Mouse (Mus musculus) CD4-positive helper T cell, adult 2 months (primary cell): ENCODE data around the gene Pdss2.

Source experiments
- DNase-seq: peaks from one replicate; pipeline ENCODE4 v3.0.0-alpha.2; 2012; ENCODE audit warnings: low read depth, missing footprints, low spot score

Pdss2 gene

DNA sequence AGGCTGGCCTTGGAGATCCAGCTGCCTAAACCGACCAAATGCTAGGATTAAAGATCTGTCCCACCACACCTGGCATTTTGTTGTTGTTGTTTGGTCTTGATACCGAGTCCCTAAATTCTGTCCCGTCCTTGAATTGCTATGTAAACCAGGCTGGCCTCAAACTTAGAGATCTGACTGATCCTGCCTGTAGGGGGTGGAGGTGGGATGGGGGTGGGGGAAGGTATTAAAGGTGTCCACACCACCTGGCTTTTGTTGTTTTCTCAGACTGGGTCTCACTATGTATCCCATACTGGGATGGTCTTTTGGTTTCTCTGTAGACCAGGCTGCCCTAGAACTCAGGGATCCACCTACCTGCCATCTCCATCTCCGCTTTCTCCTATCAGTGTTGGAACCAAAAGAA, 259.9 kb downstream of the Pdss2 start:
- no peak for DNase-seq

DNA sequence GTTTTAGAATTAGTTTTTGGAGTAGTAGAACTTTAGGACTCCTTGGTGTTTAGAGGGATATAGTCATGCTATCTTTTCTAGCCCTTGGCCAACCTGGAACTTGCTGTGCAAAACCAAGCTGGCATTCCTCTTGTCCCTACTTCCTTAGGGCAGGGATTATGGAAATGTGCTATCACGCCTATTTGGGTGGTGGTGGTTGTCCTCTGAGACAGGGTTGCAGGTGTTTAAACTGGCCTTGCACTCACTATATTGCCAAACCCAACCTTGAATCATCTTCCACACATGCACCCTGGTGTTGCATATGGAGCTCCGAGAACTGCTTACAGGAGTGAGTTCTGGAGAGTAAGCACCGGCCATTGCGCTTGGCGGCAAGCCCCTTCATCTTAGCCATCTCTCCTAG, 260.7 kb downstream of the Pdss2 start:
- no peak for DNase-seq

DNA sequence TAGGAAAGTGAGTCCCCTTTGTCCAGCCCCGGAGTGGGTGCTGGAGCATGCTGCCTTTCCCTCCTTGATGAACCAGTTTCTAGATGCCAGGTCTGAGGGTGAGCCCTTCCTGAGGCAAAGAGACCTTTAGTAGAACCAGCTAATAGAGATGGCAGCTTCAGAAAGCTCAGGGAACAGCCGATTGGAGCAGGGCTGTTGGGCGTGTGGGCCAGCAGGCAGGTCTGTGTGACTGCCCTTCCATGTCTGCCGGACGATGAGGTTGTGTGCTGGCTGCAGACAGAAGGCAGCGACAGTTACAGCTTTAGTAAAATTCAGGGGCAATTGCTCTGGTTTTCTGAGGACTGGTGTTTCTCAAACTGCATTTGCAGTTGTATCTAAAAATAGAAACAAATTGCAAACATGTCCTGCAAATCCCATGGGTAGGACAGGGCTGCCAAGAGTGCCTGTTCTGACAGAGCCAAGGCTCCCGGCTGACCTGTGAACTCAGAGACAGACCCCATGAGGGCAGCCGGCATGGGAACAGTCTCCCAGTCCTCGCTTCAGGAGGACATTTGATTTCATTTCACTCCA, 262.2 kb downstream of the Pdss2 start:
- DNase-seq: no peak

DNA sequence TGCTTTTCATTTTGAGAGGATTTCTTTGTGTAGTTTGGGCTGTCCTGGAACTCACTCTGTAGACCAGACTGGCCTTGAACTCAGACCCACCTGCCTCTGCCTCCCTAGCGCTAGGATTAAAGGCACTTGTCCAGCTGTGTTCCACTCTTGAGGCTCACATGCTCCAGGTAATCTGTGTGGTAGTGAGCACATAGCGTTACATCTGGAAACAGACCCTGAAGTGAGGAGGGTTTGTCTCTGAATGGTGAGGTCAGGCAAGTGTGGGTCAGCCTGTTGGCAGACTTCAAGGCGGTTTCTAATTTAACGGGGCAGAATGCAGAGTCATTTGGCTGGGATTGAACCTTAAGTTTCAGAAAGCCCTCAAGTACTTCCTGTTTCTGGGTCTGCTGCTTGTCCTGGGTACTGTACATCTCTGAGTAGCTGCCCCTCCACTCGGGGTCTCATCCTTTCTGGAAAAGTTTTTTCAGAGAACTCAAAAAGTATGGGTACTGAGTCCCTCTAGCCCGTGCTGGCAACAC, 264.5 kb downstream of the Pdss2 start:
- no peak for DNase-seq

DNA sequence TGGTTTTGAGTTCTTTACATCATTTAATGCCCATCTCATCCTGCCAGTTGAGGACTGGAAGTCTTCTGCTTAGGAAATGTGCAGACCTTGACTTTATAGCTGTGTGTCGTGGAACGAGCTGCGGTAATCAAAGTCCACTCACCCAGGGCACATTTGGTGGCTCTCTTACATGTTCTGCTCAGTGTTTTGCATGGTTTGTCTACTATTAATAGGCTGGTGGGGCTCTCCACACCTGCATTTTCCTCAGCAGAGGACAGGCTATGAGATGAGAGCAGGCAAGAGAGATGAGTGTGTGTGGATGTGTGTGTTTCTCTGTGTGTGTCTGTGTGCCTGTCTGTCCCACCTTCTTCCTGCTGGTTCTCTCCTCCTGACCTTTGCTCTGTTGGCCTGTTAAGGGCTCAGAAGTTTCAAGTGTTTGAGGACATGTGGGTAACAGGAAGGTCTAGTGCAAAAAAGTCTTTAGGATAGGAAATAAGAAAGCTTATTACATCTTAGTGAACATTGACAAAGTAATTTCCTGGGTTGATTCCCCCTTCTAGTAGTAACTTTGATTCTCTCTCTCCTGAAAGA, 266.2 kb downstream of the Pdss2 start:
- DNase-seq: no peak

DNA sequence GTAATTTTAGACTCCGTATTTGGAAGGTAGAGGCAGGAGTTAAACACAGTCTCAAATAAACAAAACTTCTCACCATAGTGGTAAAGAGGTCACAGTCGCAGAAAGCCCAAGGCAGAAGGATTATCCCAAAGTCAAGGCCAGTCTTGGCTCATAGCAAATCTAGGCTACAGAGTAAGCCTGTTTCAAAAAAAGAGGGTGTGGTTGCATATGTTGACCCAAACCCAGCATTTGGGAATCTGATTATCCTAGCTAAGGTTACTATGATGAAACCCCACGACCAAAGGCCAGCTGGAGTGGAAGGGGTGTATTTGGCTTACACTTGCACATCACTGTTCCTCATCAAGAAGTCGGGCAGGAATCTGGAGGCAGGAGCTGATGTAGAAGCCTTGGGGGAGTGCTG, 267.0 kb downstream of the Pdss2 start:
- DNase-seq: no peak

DNA sequence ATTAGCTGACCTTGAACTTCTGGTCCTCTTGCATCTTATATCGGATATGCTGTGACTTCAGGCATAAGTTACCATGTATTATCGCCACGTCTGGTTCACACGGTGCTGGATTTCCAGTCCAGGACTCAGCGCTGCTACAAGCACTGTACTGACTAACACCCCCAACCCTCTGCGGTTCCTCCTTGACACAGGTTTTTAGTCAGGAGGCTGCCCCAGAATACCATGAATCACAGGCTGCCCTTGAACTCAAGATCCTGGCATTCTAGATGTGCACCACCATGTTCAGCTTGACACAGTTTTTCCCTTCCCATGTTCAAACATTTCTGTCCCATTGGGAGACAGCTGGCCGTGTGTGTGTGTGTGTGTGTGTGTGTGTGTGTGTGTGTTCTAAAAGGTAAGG, 267.9 kb downstream of the Pdss2 start:
- DNase-seq: no peak

DNA sequence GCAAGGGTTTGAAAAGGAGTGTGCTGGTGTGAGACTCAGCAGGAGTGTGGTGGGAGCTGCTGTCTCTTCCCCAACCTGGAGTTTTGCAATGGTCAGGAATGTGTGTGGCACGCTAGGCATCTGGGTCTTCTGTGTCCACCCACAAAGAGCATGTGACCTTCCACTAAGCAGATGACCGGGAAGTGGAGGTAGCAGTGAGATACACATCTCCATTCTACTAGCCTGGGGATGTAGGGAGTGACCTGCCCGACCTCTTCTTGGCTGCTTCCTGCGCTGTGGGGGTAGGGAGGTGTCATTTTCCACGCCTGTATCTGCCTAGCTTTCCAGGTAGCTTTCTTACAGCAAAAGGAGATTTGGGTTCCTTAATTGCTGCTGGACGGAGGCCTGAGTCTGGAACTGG, 268.3 kb downstream of the Pdss2 start:
- no peak for DNase-seq

DNA sequence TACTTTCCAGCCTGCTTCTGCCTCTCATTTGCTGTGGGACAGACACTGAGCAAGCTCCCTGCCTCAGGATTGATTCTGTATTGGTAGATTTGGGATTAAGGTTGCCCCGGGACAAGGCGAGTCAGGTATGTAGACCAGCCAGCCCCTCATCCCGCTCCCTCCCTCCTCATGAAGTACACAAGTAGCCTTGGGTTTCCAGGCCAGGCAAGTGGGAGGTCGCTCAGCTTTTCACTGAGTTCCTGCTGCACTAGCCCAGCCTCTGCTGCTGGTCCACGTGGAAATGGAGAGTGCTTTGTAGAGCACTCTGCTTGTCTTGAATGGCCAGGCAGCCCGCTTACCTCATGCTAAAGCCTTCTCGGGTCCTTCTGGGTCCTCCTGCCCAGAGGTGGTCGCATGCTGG, 268.7 kb downstream of the Pdss2 start:
- DNase-seq: no peak

DNA sequence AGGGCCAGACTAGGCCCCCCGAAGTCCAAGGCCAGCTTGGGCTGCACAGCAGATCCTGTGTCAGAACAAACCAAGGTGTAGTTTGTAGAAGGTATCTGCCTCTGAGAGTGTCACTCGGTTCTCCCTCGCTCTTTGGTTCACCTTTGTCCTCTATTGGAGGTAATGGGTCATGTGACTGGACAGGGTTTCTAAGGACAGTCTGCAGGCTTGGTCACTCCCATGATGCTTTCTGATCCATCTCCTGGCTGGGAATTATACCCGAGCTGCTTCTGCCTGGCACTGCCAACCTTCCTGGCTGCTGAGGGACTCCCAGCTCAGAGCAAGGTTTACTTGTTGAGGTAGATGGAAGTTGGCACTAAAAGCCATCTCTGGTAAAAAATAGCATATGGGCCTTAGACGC, 269.6 kb downstream of the Pdss2 start:
- DNase-seq: no peak

DNA sequence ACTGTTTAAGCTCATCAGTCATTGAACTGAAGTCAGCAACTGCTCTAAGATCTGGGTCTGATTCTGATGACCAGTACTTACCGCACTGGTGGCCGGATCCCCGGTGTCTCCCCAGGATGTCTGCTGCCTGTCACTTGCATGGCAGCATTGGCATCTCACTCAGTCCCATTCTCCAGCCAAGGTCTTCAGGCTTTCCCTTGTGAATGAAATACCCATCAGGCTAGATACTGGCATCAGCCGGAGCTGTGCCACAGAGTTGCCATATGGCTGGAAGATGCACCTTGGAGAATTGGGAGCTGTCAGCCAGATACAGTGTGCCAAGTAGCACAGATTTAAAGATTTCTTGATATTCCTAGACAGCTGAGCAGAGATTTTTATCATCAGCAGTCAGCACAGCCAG, 281.3 kb downstream of the Pdss2 start:
- DNase-seq: no peak

DNA sequence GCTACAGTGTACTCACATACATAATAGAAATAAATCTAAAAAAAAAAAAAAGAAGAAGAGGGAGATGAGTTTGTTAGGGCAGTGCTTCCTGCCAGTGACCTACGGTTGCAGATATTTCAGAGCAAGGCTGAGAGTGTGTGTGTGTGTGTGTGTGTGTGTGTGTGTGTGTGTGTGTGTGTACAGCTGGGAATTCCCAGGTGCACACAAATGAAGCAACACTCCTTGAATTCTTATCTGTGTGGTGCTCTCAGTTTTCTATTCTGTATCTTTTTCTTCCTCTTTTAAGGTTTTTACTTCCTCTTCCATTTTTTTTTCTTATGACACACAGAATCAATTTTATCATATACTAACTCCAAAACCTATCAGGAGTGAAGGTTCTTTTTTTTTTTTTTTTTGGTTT, 283.0 kb downstream of the Pdss2 start:
- no peak for DNase-seq

DNA sequence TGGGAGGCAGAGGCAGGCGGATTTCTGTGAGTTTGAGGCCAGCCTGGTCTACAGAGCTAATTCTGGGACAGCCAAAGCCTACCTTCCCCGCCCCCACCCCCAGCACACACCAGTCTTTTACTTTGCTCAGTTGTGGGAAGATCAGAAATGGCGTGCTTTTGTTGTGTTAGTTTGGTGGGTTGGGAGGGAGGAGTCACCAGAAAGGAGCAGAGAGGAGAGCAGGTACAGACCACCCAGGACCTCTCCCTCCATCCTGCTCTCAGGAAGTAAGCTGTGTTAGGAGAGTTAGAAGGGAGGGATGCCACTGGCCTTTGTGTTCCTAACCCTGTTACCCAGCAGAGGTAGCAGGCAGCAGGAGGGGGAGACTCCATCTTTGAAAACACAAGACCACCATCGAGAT, 285.8 kb downstream of the Pdss2 start:
- DNase-seq: no peak

DNA sequence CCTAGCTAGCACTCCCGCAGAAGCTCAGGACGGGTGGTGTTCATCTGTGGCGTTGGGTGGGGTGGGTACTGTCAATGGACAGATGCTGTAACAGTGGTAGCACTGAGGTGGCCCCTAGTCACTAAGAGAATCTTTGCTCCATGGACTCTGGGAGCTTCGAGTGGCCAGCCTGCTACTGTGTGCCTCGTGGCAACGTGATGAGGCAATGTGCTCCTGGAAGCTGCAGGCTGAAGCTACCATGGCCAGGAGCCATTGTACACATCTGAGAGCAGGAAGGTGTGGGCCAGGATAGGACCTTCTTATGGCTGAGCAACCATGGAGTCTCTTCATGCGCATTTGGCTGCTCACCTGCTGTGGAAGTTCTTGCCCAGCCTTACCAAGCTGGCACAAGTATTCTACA, 287.9 kb downstream of the Pdss2 start:
- no peak for DNase-seq

DNA sequence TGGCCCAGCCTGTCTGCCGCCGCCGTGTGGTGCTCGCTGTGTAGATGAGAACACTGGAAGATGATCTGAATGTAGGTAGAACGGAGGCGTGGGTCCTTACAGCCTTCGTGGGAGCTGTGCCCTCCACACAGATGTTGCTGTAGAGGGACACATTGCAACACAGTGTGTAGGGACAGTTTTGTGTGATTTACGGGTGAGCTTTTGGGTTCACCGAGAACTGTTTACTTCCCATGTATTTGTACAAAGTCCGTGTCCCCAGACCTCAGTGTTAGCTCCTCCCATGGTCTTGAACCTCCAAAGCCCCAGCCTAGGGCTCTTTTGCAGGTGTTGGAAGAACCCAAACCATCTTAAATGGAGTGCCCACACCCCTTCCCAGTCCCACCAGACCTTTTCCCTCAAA, 291.7 kb downstream of the Pdss2 start:
- no peak for DNase-seq
